Mouse (Mus musculus) midbrain, embryonic 13.5 days (tissue): Measurements from ENCODE around the gene Ppard. TPM values are rescaled to one million over a fixed set of nuclear protein-coding genes. Genes with fewer than 3 reads are reported as not detected.

Experiments used
- ATAC-seq: fragments of 200-750 bp; cut with Nextera tagmentation; 2 replicates; pipeline ENCODE4 v1.8.0; 2017; ENCODE audit warnings: mild to moderate bottlenecking, moderate TSS enrichment, moderate library complexity
- H3K27ac ChIP-seq: fragments of 300-500 bp; sonication (generic); 2 replicates; pipeline ENCODE4 v1.5.1; 2015; ENCODE audit warnings: inconsistent platforms, mild to moderate bottlenecking, moderate library complexity
- H3K27me3 ChIP-seq: fragments of 300-500 bp; sonication (generic); 2 replicates; pipeline ENCODE4 v1.6.1; 2015; ENCODE audit warnings: mild to moderate bottlenecking, inconsistent platforms
- H3K36me3 ChIP-seq: fragments of 300-500 bp; sonication (generic); 2 replicates; pipeline ENCODE4 v1.6.1; 2015; ENCODE audit warnings: mild to moderate bottlenecking, inconsistent platforms
- H3K4me1 ChIP-seq: fragments of 300-500 bp; sonication (generic); replicated peaks from 2 replicates; pipeline ENCODE4 v1.6.1; 2015; ENCODE audit warnings: inconsistent platforms
- H3K4me2 ChIP-seq: fragments of 300-500 bp; sonication (generic); replicated peaks from 2 replicates; pipeline ENCODE4 v1.6.1; 2015; ENCODE audit warnings: moderate library complexity, mild to moderate bottlenecking, inconsistent platforms
- H3K4me3 ChIP-seq: fragments of 300-500 bp; sonication (generic); replicated peaks from 2 replicates; pipeline ENCODE4 v1.5.1; 2015; ENCODE audit warnings: mild to moderate bottlenecking, inconsistent platforms
- H3K9ac ChIP-seq: fragments of 300-500 bp; sonication (generic); replicated peaks from 2 replicates; pipeline ENCODE4 v1.6.1; 2015; ENCODE audit warnings: mild to moderate bottlenecking, inconsistent platforms
- H3K9me3 ChIP-seq: fragments of 300-500 bp; sonication (generic); 2 replicates; pipeline ENCODE4 v1.6.1; 2016; ENCODE audit warnings: mild to moderate bottlenecking, inconsistent platforms
- WGBS: fragments of 180-500 bp; shearing (Covaris S2); methylation state at CpG from one replicate; pipeline ENCODE4 v1.1.7; 2015; 5-methylcytosine and 5-hydroxymethylcytosine counted together
- polyA plus RNA-seq: library from polyadenylated mRNA; unstranded; fragments of >200 nt; fragmentation: Nextera tagmentation; extraction: Ambion mirVana; gene quantifications from 2 replicates; pipeline ENCODE4 v1.2.1, GENCODE M21; 2015

Gene Ppard
- polyA plus RNA-seq, 1 experiment from 2014 or later = 1.4 TPM

DNA sequence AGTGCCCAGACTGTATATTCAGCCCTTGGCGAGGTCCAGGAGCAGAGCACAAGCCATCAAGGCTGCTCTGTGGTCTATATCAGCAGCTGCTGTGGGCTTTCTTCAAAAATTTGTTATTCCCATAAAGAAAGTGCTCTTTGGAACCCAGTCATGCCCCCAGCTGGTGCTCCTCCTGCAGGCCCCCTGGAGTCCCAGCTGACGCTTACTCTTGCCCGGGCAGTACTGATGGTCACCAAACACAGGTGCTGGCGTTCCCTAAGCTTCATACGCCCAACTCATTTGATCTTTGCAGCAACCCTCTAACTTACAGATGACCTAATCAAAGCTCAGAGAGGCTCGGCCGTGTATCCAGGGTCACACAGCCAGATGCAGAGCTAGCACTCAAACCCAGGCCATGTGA is 105.0 kb downstream of the Ppard start:
- 0 out of 2 replicates have a peak, but pooled peaks cover 8% of the 10 kb centered on the region for H3K36me3 ChIP-seq
- no peaks in the 10 kb centered on the region for H3K9me3 ChIP-seq
- no peak overlapping the region for H3K4me2 ChIP-seq
- H3K27me3 ChIP-seq = no peaks in the 10 kb centered on the region
- no peak overlapping the region for H3K27ac ChIP-seq
- H3K4me3 ChIP-seq = no peak overlapping the region
- peaks cover 20% of the 10 kb centered on the region for H3K4me1 ChIP-seq
- no peak for ATAC-seq
- no peak overlapping the region for H3K9ac ChIP-seq
- 94% methylated on average over 7 of the region's 7 CpGs for WGBS

GRCm38 (mm10) chr17:28340578-28340977 is 108.1 kb downstream of the Ppard start:
- WGBS = 78% methylated on average over 7 of the region's 7 CpGs
- H3K4me3 ChIP-seq = peak overlapping the region; percentile 28; the same call in 1 of the 2 replicates
- H3K4me2 ChIP-seq = peak overlapping the region; percentile 55
- H3K27ac ChIP-seq = no peak overlapping the region
- peak overlapping the region; percentile 54 for H3K9ac ChIP-seq
- peaks cover 20% of the 10 kb centered on the region for H3K4me1 ChIP-seq
- peak; percentile 19; the same call in 1 of the 2 replicates for ATAC-seq
- no peaks in the 10 kb centered on the region for H3K9me3 ChIP-seq
- H3K27me3 ChIP-seq = no peaks in the 10 kb centered on the region; the same call in 1 of the 2 replicates
- 0 out of 2 replicates have a peak, but pooled peaks cover 4% of the 10 kb centered on the region for H3K36me3 ChIP-seq

DNA sequence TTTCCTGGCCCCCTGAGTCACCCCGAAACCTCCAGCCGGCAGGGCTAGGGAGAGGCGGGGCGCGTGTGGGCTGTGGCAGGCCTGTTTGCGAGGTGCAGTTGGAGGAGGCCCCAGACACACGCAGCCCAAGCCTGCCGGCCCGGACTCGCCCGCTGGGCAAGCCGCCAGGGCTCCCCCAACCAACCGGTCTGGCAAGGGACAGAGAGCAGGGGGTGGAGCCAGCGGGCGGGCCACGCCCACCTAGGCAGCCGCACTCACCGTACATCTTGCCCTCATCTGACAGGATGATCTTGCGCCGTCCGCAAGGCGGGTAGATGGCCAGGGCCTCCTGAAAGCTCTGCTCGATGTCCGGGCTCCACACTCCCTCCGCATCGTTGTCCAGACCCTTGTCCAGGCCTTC is 108.6 kb downstream of the Ppard start:
- peaks cover 25% of the 10 kb centered on the region for H3K4me1 ChIP-seq
- peak overlapping the region; percentile 55 for H3K4me2 ChIP-seq
- peak overlapping the region; percentile 28 for H3K4me3 ChIP-seq
- H3K36me3 ChIP-seq = 0 out of 2 replicates have a peak, but pooled peaks cover 4% of the 10 kb centered on the region
- no peaks in the 10 kb centered on the region; the same call in 1 of the 2 replicates for H3K27me3 ChIP-seq
- ATAC-seq = peak; percentile 78
- H3K9me3 ChIP-seq = no peaks in the 10 kb centered on the region
- WGBS = 7% methylated on average over 26 of the region's 26 CpGs
- no peak overlapping the region for H3K27ac ChIP-seq
- H3K9ac ChIP-seq = peak overlapping the region; percentile 54

DNA sequence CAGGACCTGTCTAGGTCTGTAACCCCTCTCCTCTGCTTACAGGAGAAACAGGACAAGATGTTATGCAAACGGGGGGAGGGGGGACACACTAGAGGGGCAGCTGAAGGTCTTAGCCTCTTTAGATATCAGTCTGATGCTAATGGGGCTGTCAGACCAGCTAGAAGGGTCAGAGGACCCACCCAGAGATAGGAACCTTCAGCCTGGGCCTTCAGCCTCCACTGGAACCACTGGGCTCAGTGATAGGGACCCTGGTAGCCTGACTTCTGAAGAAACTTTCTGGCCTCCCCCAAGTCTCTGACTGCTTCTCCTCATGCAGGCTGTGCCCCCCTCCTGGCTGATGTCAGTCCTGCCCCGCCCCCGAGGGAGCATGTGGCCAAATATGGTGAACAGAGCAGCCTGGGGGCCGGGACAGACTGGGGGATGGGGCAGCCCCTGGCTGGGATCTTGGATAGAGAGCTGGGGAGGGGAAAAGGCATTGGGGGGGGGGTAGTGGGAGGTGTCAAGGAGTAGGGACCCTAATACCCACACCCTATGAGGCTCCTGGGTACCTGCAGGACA is 111.6 kb downstream of the Ppard start:
- 46% methylated on average over 4 of the region's 4 CpGs for WGBS
- Histone ChIP-seq H3K36me3 (0 out of 2 replicates have a peak, but pooled peaks cover 4% of the 10 kb centered on the region), H3K4me2 (no peak overlapping the region), H3K27me3 (peaks cover 9% of the 10 kb centered on the region; the same call in 1 of the 2 replicates), H3K9me3 (no peaks in the 10 kb centered on the region), H3K27ac (no peak overlapping the region), H3K9ac (peak overlapping the region; percentile 28; the same call in 1 of the 2 replicates), H3K4me3 (no peak overlapping the region), H3K4me1 (peaks cover 39% of the 10 kb centered on the region)
- ATAC-seq = no peak

- Histone ChIP-seq H3K4me1 (peaks cover 44% of the 10 kb centered on the region), H3K4me3 (no peak overlapping the region), H3K27ac (no peak overlapping the region), H3K4me2 (no peak overlapping the region), H3K27me3 (peaks cover 9% of the 10 kb centered on the region; the same call in 1 of the 2 replicates), H3K9me3 (no peaks in the 10 kb centered on the region), H3K9ac (no peak overlapping the region), H3K36me3 (0 out of 2 replicates have a peak, but pooled peaks cover 2% of the 10 kb centered on the region)
- no peak for ATAC-seq
- 67% methylated on average over 3 of the region's 3 CpGs for WGBS
Observed at GRCm38 (mm10) chr17:28344670-28345069, 112.2 kb downstream of the Ppard start.

- no peak overlapping the region for H3K9ac ChIP-seq
- H3K27ac ChIP-seq = no peak overlapping the region
- peaks cover 51% of the 10 kb centered on the region for H3K4me1 ChIP-seq
- H3K36me3 ChIP-seq = no peaks in the 10 kb centered on the region
- 0 out of 2 replicates have a peak overlapping the region, but pooled peaks have one; percentile 0 for H3K4me2 ChIP-seq
- no peak for ATAC-seq
- H3K9me3 ChIP-seq = no peaks in the 10 kb centered on the region
- H3K4me3 ChIP-seq = no peak overlapping the region
- peaks cover 9% of the 10 kb centered on the region; the same call in 1 of the 2 replicates for H3K27me3 ChIP-seq
- WGBS = 14% methylated on average over 7 of the region's 8 CpGs
Observed at GRCm38 (mm10) chr17:28345271-28345721, 112.8 kb downstream of the Ppard start.

- Histone ChIP-seq H3K36me3 (no peaks in the 10 kb centered on the region), H3K4me1 (peaks cover 50% of the 10 kb centered on the region), H3K27ac (no peak overlapping the region), H3K9me3 (no peaks in the 10 kb centered on the region), H3K27me3 (peaks cover 9% of the 10 kb centered on the region; the same call in 1 of the 2 replicates), H3K4me3 (no peak overlapping the region), H3K4me2 (0 out of 2 replicates have a peak overlapping the region, but pooled peaks have one; percentile 0), H3K9ac (no peak overlapping the region)
- WGBS = 7% methylated on average over 10 of the region's 10 CpGs
- no peak for ATAC-seq
Observed at GRCm38 (mm10) chr17:28345882-28346281, 113.4 kb downstream of the Ppard start.

GRCm38 (mm10) chr17:28347327-28347726 is 114.8 kb downstream of the Ppard start:
- Histone ChIP-seq H3K27ac (no peak overlapping the region), H3K9ac (no peak overlapping the region), H3K36me3 (no peaks in the 10 kb centered on the region), H3K4me2 (no peak overlapping the region), H3K27me3 (peaks cover 23% of the 10 kb centered on the region), H3K4me3 (no peak overlapping the region), H3K4me1 (peaks cover 52% of the 10 kb centered on the region), H3K9me3 (no peaks in the 10 kb centered on the region)
- ATAC-seq = no peak
- 84% methylated on average over 10 of the region's 10 CpGs for WGBS

DNA sequence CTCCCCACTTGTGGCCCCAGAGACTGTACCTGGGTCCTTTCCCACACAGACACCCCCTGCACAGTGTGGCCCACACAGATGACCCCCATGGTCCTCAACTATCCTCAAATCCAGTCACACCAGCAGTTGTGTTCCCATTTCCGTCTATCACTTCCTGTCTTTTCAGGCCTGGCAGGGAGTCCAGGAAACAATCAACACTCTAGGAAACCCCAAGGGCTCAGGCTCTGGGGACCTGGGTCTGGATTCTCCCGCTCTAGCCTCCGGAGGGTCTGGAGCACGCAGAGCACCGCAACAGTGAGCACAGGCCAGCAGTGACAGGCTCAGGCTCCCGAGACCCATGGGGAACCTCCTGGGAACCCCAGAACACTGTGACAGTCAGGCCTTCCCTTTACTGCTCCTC is 115.7 kb downstream of the Ppard start:
- H3K27me3 ChIP-seq = peaks cover 28% of the 10 kb centered on the region
- H3K4me2 ChIP-seq = 0 out of 2 replicates have a peak overlapping the region, but pooled peaks have one; percentile 87
- no peak overlapping the region for H3K27ac ChIP-seq
- WGBS = 58% methylated on average over 6 of the region's 6 CpGs
- no peak overlapping the region for H3K4me3 ChIP-seq
- no peaks in the 10 kb centered on the region for H3K9me3 ChIP-seq
- peak overlapping the region; percentile 32; the same call in 1 of the 2 replicates for H3K9ac ChIP-seq
- no peaks in the 10 kb centered on the region for H3K36me3 ChIP-seq
- no peak for ATAC-seq
- H3K4me1 ChIP-seq = peaks cover 52% of the 10 kb centered on the region

- no peak for ATAC-seq
- Histone ChIP-seq H3K9ac (peak overlapping the region; percentile 76), H3K9me3 (no peaks in the 10 kb centered on the region), H3K27ac (no peak overlapping the region), H3K36me3 (no peaks in the 10 kb centered on the region), H3K4me2 (peak overlapping the region; percentile 87), H3K27me3 (peaks cover 32% of the 10 kb centered on the region), H3K4me1 (peaks cover 47% of the 10 kb centered on the region), H3K4me3 (peak overlapping the region; percentile 61)
- 13% methylated on average over 13 of the region's 13 CpGs for WGBS
Observed at GRCm38 (mm10) chr17:28349264-28349880, 116.9 kb downstream of the Ppard start.

GRCm38 (mm10) chr17:28349901-28350465 is 117.5 kb downstream of the Ppard start:
- H3K27ac ChIP-seq = no peak overlapping the region
- under 1% methylated on average over 49 of the region's 54 CpGs for WGBS

More at GRCm38 (mm10) chr17:28349901-28350465, 117.5 kb downstream of the Ppard start:
- H3K9me3 ChIP-seq = no peaks in the 10 kb centered on the region
- H3K27me3 ChIP-seq = peaks cover 35% of the 10 kb centered on the region
- peak overlapping the region; percentile 87 for H3K4me2 ChIP-seq
- peak overlapping the region; percentile 76 for H3K9ac ChIP-seq
- peak; percentile 53 for ATAC-seq
- no peaks in the 10 kb centered on the region for H3K36me3 ChIP-seq
- H3K4me3 ChIP-seq = peak overlapping the region; percentile 61
- H3K4me1 ChIP-seq = peaks cover 47% of the 10 kb centered on the region
